In the genomic region with DNA sequence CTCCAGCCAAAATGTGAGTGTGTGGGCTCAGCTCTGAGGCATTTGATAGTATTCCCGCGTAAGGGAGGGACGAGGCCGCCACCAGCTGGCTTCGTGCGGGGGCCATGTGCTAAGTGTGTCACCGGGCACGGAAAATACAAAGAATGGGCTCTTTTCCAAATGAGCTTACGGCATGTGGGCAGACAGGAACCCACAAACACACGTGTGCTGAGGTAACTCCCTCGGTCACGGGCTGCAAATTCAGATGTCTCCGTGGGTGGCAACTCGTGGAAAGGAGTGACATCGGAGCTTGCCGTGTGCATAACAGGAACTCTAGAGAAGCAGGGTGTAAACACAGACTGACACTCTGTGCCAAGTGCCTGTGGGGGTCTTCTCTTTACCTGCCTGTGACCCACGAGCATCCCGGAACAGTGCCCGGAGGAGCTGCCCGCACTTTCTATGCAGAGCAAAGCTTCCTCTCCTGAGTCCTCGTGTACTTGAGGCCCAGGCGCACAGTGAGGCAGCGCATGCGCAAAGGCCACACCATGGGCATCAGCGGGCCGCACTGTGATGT, we compare ENCODE assay signal across 8 mouse cellular contexts.
DNase-seq lines count a peak whose midpoint lies in the region; ATAC-seq and TF ChIP-seq lines count a peak whose summit lies in the region.
"Had no signal": no experiment of that assay in that cellular context is flagged by ENCODE, and none has a peak within 500 bp of the region (broad histone marks: within the 10 kb centered on the region; RNA-seq: fewer than 3 reads in every experiment).

No protein-coding gene starts in this region.

- H3K36me3 ChIP-seq in lung, embryonic 14.5 days (ENCODE audit: insufficient read depth): no peaks in the 10 kb centered on the region
- H3K36me3 ChIP-seq in forebrain, embryonic 16.5 days (ENCODE audit: control insufficient read depth, insufficient read depth): no peaks in the 10 kb centered on the region
- H3K36me3 ChIP-seq: liver, embryonic 13.5 days had no signal

- WGBS in lung, embryonic 14.5 days: 75% methylated on average over 26 of the region's 26 CpGs
- 68% methylated on average over 26 of the region's 26 CpGs for WGBS in forebrain, embryonic 16.5 days

- no peak for TF ChIP-seq CTCF in lung, embryonic 14.5 days (IDR thresholded peaks at IDR 0.05; ENCODE audit: low read depth)

- peaks cover 16% of the 10 kb centered on the region for H3K4me1 ChIP-seq in lung, embryonic 14.5 days (ENCODE audit: insufficient read depth)
- peaks cover 26% of the 10 kb centered on the region for H3K4me1 ChIP-seq in forebrain, embryonic 16.5 days (replicated peaks; ENCODE audit: control insufficient read depth, insufficient read depth, low read length)
- H3K4me1 ChIP-seq: liver, embryonic 13.5 days had no signal

- H3K9ac ChIP-seq in lung, embryonic 14.5 days: no peak overlapping the region
- H3K9ac ChIP-seq in forebrain, embryonic 16.5 days (replicated peaks; ENCODE audit: low read depth, low read length): no peak overlapping the region
- H3K9ac ChIP-seq: liver, embryonic 13.5 days had no signal

- H3K9me3 ChIP-seq in lung, embryonic 14.5 days (ENCODE audit: low read depth, low read length): no peaks in the 10 kb centered on the region
- H3K9me3 ChIP-seq in forebrain, embryonic 16.5 days (ENCODE audit: control insufficient read depth, low read length): no peaks in the 10 kb centered on the region
- H3K9me3 ChIP-seq: liver, embryonic 13.5 days had no signal

- peak overlapping the region; percentile 37 for H3K27ac ChIP-seq in lung, embryonic 14.5 days (ENCODE audit: low read depth)
- peak overlapping the region; percentile 28 for H3K27ac ChIP-seq in forebrain, embryonic 16.5 days (ENCODE audit: low read length)
- H3K27ac ChIP-seq: liver, embryonic 13.5 days had no signal

- H3K4me3 ChIP-seq in lung, embryonic 14.5 days (ENCODE audit: low read depth, low read length): no peak overlapping the region
- H3K4me3 ChIP-seq in forebrain, embryonic 16.5 days (replicated peaks; ENCODE audit: low read length): no peak overlapping the region
- H3K4me3 ChIP-seq: liver, embryonic 13.5 days had no signal

- no peaks in the 10 kb centered on the region for H3K27me3 ChIP-seq in lung, embryonic 14.5 days (ENCODE audit: insufficient read depth, low read length)
- H3K27me3 ChIP-seq in forebrain, embryonic 16.5 days (replicated peaks; ENCODE audit: control insufficient read depth, insufficient read depth, low read length): no peaks in the 10 kb centered on the region
- H3K27me3 ChIP-seq: liver, embryonic 13.5 days had no signal

- DNase-seq in lung, embryonic 14.5 days: peak; percentile 69
- DNase-seq in lung, postnatal 25 days (ENCODE audit: low spot score): no peak
- peak; percentile 40 for DNase-seq in heart, postnatal 4 days
- DNase-seq in lung, postnatal 14 days: peak; percentile 8
- no peak for DNase-seq in spleen, postnatal 14 days (ENCODE audit: low spot score in 2 of 2)
- no peak for DNase-seq in c-Kit-positive CD71-positive TER-119-positive erythroid progenitor cells, embryonic 14.5 days (ENCODE audit: low spot score)
- DNase-seq: liver, embryonic 13.5 days had no signal

- ATAC-seq in lung, embryonic 14.5 days (ENCODE audit: insufficient read depth): peak; percentile 69; the same call in 1 of the 2 replicates
- peak; percentile 76 for ATAC-seq in forebrain, embryonic 16.5 days

- peak overlapping the region; percentile 31; the same call in 1 of the 2 replicates for H3K4me2 ChIP-seq in lung, embryonic 14.5 days
- no peak overlapping the region for H3K4me2 ChIP-seq in forebrain, embryonic 16.5 days (ENCODE audit: low read length)
- H3K4me2 ChIP-seq: liver, embryonic 13.5 days had no signal

Comparison
In these comparisons a context has a peak if more than half of its experiments do, and no peak if none do; other contexts are left out.
1. DNase-seq: peak in lung, embryonic 14.5 days (single experiment), heart, postnatal 4 days (single experiment) and lung, postnatal 14 days (single experiment); none in lung, postnatal 25 days (single experiment), spleen, postnatal 14 days (0 of 2) and c-Kit-positive CD71-positive TER-119-positive erythroid progenitor cells, embryonic 14.5 days (single experiment).